Mouse (Mus musculus) liver, adult 2 months (tissue): ENCODE measurements at regions not wholly inside any gene's neighbourhood (a gene's known extent, or its start where the extent isn't known, plus 50 kb on each side); places are given as distances from the start of the nearest gene placed in this dataset.

Experiments
- CTCF ChIP-seq: fragments of 200-500 bp; IDR thresholded peaks from 2 replicates; pipeline ENCODE4 v1.5.1; 2011; ENCODE audit warnings: low read depth, low read length, control low read depth
- POLR2A ChIP-seq: fragments of 200-500 bp; IDR thresholded peaks from 2 replicates; pipeline ENCODE4 v1.6.1; 2011; ENCODE audit warnings: low read length, control low read depth; ENCODE audit not compliant: insufficient read depth; ENCODE audit errors: extremely low read depth

DNA sequence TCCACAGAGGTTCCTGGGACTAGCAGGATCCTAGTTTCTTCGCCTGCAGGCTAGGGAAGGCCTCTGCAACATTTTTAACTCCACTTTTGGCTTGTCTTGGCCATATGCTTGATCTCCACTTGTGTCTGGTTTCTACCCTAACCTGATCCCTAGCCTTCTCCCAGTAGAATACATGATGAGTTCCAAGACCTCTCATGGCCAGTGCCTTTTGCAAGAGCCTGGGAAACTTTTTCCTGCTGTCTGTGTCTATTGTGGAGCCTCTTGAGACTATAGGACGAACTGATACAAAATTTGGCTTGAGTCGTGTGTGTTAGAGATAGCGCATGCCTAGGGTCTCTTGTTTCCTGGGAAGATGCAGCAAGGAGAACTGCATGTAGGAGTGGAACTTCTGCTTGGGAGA is 119.3 kb downstream of the Cartpt start:
- TF ChIP-seq CTCF = no peak
- no peak for TF ChIP-seq POLR2A
